Mouse (Mus musculus) subcutaneous adipose tissue, adult 2 months (tissue): ENCODE measurements around the gene Slc38a8. TPM values are rescaled to one million over a fixed set of nuclear protein-coding genes. Genes with fewer than 3 reads are reported as not detected.

ENCODE experiments used
- polyA plus RNA-seq: library from polyadenylated mRNA; depleted of rRNA; stranded (reverse); fragments of >200 nt; gene quantifications from 2 replicates; pipeline ENCODE4 v1.2.3, GENCODE M21; 2012; ENCODE audit warnings: low replicate concordance; rRNA removed

Slc38a8 gene
- 0.04 and 0.22 TPM in 2 replicates for polyA plus RNA-seq

DNA sequence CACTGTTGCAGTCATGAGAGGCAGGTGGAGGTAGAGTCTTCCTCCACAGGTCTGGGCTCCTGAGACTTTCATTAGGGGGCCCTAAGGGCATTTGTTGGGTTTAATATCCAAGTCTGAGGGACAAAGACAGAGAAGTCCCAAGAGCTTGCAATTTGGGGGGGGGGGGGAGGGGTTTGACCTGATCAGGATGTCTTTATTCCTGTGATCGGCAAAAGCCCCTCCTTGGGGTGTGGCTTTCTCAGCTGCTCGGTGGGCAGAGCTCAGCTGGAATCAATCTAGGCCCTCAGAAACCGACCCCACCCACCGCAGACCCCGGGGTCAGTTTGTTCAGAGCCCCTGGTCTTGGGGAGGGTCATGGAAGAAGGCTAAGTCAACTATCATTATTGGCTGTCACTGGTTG is at the start of gene Slc38a8:
Gene Slc38a8 (minus strand): TSS at position 101 of the 400 bp plus-strand sequence.

GRCm38 (mm10) chr8:119446211-119446989 is 55.1 kb downstream of the Slc38a8 start, which contains the start of gene Necab2:
Gene Necab2, plus strand, starts transcription at chr8:119446719.

GRCm38 (mm10) chr8:119433582-119434174 is 67.8 kb downstream of the Slc38a8 start, which contains the start of gene Osgin1:
Gene Osgin1, plus strand, starts transcription at chr8:119434124.

Other genes starting within 250 kb of the Slc38a8 start
- gene Hsbp1, start 157.2 kb downstream of the Slc38a8 start, polyA plus RNA-seq: 156 and 188 TPM in 2 replicates
- gene Mlycd, start 106.8 kb downstream of the Slc38a8 start, polyA plus RNA-seq: 38.6 and 54.7 TPM in 2 replicates
- 15.0 and 24.3 TPM in 2 replicates for gene Osgin1, start 67.6 kb downstream of the Slc38a8 start, polyA plus RNA-seq
- 1.8 TPM in 1 of 2 replicates, not detected in the other for gene Necab2, start 55.0 kb downstream of the Slc38a8 start, polyA plus RNA-seq
- gene Mbtps1, start 57.0 kb upstream of the Slc38a8 start, polyA plus RNA-seq: 79.2 and 153 TPM in 2 replicates
- 21.0 and 27.6 TPM in 2 replicates for gene Hsdl1, start 73.5 kb upstream of the Slc38a8 start, polyA plus RNA-seq
- gene Dnaaf1, start 73.5 kb upstream of the Slc38a8 start, polyA plus RNA-seq: 0.08 TPM in 1 of 2 replicates, not detected in the other
- gene Taf1c, start 103.5 kb upstream of the Slc38a8 start, polyA plus RNA-seq: 12.3 and 27.2 TPM in 2 replicates
- gene Adad2, start 111.0 kb upstream of the Slc38a8 start, polyA plus RNA-seq: not detected in 2 replicates
- 0.79 and 6.6 TPM in 2 replicates for gene Kcng4, start 134.0 kb upstream of the Slc38a8 start, polyA plus RNA-seq
- gene Wfdc1, start 164.7 kb upstream of the Slc38a8 start, polyA plus RNA-seq: 9.6 and 226 TPM in 2 replicates
- 0.04 and 1.2 TPM in 2 replicates for gene Atp2c2, start 198.3 kb upstream of the Slc38a8 start, polyA plus RNA-seq